Mouse (Mus musculus) cerebellum, adult 8-10 months (tissue): ENCODE measurements around the gene Foxg1.

ENCODE experiments used
- DNase-seq: peaks from one replicate; pipeline ENCODE4 v3.0.0; 2022

The Foxg1 gene

GRCm38 (mm10) chr12:49417963-49418362 lies 35.5 kb downstream of the Foxg1 start:
- no peak for DNase-seq
